Mouse (Mus musculus): ENCODE measurements at regions not wholly inside any gene's neighbourhood (a gene's known extent, or its start where the extent isn't known, plus 50 kb on each side); places are given as distances from the start of the nearest gene placed in this dataset.

GRCm38 (mm10) chr8:67143479-67143878, 283.5 kb downstream of the Naf1 start:
- no peak for DNase-seq

GRCm38 (mm10) chr8:67181741-67182140, 321.7 kb downstream of the Naf1 start:
- DNase-seq: no peak

- no peak for DNase-seq
These were observed 324.4 kb upstream of the Nat3 start for GRCm38 (mm10) chr8:67199213-67199612.

- DNase-seq: no peak
These were observed 317.6 kb upstream of the Nat3 start for GRCm38 (mm10) chr8:67206064-67206463.

GRCm38 (mm10) chr8:67231921-67232701, 291.5 kb upstream of the Nat3 start:
- DNase-seq: no peak

GRCm38 (mm10) chr8:67238934-67239333, 284.7 kb upstream of the Nat3 start:
- DNase-seq: no peak

- no peak for DNase-seq
These were observed 244.9 kb upstream of the Nat3 start for GRCm38 (mm10) chr8:67278759-67279158.

GRCm38 (mm10) chr8:67279449-67279848, 244.2 kb upstream of the Nat3 start:
- DNase-seq: no peak

- no peak for DNase-seq
These were observed 213.2 kb upstream of the Nat3 start for GRCm38 (mm10) chr8:67310494-67310893.

- no peak for DNase-seq
These were observed 206.3 kb upstream of the Nat3 start for GRCm38 (mm10) chr8:67317371-67317770.

GRCm38 (mm10) chr8:67318675-67319074, 205.0 kb upstream of the Nat3 start:
- DNase-seq: no peak

- DNase-seq: no peak
These were observed 203.1 kb upstream of the Nat3 start for GRCm38 (mm10) chr8:67320535-67320934.

GRCm38 (mm10) chr8:67328439-67328838, 195.2 kb upstream of the Nat3 start:
- DNase-seq: no peak

GRCm38 (mm10) chr8:67377061-67377460, 146.6 kb upstream of the Nat3 start:
- DNase-seq: no peak

- DNase-seq: peak; percentile 1 to 30
These were observed 117.7 kb upstream of the Nat3 start for GRCm38 (mm10) chr8:67405947-67406346.

- no peak for DNase-seq
These were observed 108.8 kb upstream of the Nat3 start for GRCm38 (mm10) chr8:67414826-67415225.

GRCm38 (mm10) chr8:67422521-67422920, 101.1 kb upstream of the Nat3 start:
- DNase-seq: no peak
